24 mouse cellular contexts compared by ENCODE assay signal in the genomic region with DNA sequence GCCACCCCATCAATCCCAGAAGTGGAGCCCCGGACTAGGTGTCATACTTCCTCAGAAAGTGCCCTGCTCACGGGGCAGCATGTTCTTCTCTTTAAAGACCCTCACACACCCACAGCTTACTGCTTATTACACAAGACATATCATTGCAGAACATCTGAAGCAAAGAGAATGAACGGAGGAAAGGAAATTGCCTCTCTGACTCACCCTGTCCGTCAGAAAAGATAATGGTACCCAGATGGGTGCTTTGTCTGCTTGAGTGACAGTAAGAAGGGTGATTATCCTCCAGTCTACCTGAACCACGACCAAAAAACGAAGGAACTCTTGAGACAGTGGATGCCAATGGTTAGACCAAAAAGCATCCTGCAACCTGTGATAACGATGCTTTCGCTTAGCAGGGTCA. TPM values are rescaled to one million over a fixed set of nuclear protein-coding genes. Genes with fewer than 3 reads are reported as not detected.
A peak's percentile ranks its signal among the peaks of the same experiment; 100 is the strongest.
DNase-seq lines count a peak whose midpoint lies in the region; ATAC-seq and TF ChIP-seq lines count a peak whose summit lies in the region.
"Had no signal": no experiment of that assay in that cellular context is flagged by ENCODE, and none has a peak within 500 bp of the region (broad histone marks: within the 10 kb centered on the region; RNA-seq: fewer than 3 reads in every experiment).

No protein-coding gene starts in this region.

- no peak overlapping the region for H3K4me3 ChIP-seq in heart, embryonic 10.5 days
- no peak overlapping the region for H3K4me3 ChIP-seq in MEL (ENCODE audit: control insufficient read depth in 1 of 2, insufficient read depth in 1 of 2, low read depth in 2 of 2, low read length in 2 of 2)
- no peak overlapping the region for H3K4me3 ChIP-seq in hindbrain, embryonic 11.5 days (ENCODE audit: low read depth, low read length)

- 0 out of 2 replicates have a peak, but pooled peaks have one; percentile 20 for ATAC-seq in granulocyte monocyte progenitor cell, adult 5-6 weeks (replicated peaks; ENCODE audit: poor library complexity, severe bottlenecking)
- no peak for ATAC-seq in hindbrain, embryonic 11.5 days (ENCODE audit: low FRiP score)
- ATAC-seq: activated CD4-positive, CD25-positive, alpha-beta regulatory T cell, adult 4 months; CD4-positive, CD25-positive, alpha-beta regulatory T cell, adult 4 months; Patski had no signal

- peak; percentile 58 to 67 for TF ChIP-seq EP300 in MEL (IDR thresholded peaks at IDR 0.05; ENCODE audit: low read depth in 1 of 2, low read length in 2 of 2)

- intact Hi-C loops in heart, postnatal 25 days (cut with DNase I): no loop called here
- intact Hi-C loops in left cerebral cortex, postnatal 36 days (cut with DNase I): loop anchor here (10.0 kb wide), 1 partner anchor 247 kb away; no protein-coding TSS in a partner anchor

- H3K27me3 ChIP-seq in heart, embryonic 10.5 days (ENCODE audit: insufficient read depth, poor library complexity, severe bottlenecking): peaks cover 2% of the 10 kb centered on the region; the same call in 1 of the 2 replicates
- H3K27me3 ChIP-seq in MEL (ENCODE audit: control insufficient read depth in 1 of 2, insufficient read depth in 2 of 2, low read length in 2 of 2): peaks cover 0 to under 1% of the 10 kb centered on the region in 2 experiments; a peak in 1 of 4 replicates
- peaks cover 9% of the 10 kb centered on the region for H3K27me3 ChIP-seq in hindbrain, embryonic 11.5 days (ENCODE audit: control insufficient read depth, insufficient read depth, low read length)
- H3K27me3 ChIP-seq: CH12.LX had no signal

- H3K36me3 ChIP-seq in heart, embryonic 10.5 days: no peaks in the 10 kb centered on the region
- peaks cover 0 to 18% of the 10 kb centered on the region in 2 experiments; a peak in 2 of 4 replicates for H3K36me3 ChIP-seq in MEL (ENCODE audit: control insufficient read depth in 1 of 2, insufficient read depth in 2 of 2, low read length in 2 of 2)
- no peaks in the 10 kb centered on the region for H3K36me3 ChIP-seq in hindbrain, embryonic 11.5 days (ENCODE audit: control insufficient read depth, insufficient read depth, low read length)
- H3K36me3 ChIP-seq: G1E had no signal

- peak; percentile 45 for DNase-seq in heart, embryonic 10.5 days (ENCODE audit: low spot score)
- no peak for DNase-seq in heart, postnatal 25 days (ENCODE audit: low spot score)
- DNase-seq in 416B (ENCODE audit: low read depth) (peak; percentile 69), MEL (ENCODE audit: low read depth, low spot score) (peak; percentile 55)
- no peak for DNase-seq in hindbrain, embryonic 11.5 days (ENCODE audit: low spot score)
- no peak for DNase-seq in left cerebral cortex, postnatal 36 days (ENCODE audit: low spot score in 2 of 2)
- no peak for DNase-seq in retina, postnatal 1 day
- DNase-seq: adrenal gland, adult 2 months; adrenal gland, adult 8-10 months; adrenal gland, postnatal 10 days; adrenal gland, postnatal 14 days; adrenal gland, postnatal 25 days; adrenal gland, postnatal 36 days; B cell, adult 2 months; cerebellum, adult 11 months; cerebellum, adult 11-12 months; cerebellum, adult 18-20 months; cerebellum, adult 2 months had no signal

- no peak for TF ChIP-seq CTCF in MEL (IDR thresholded peaks at IDR 0.05 in 2 of 3, conservative IDR thresholded peaks at IDR 0.05 in 1 of 3; ENCODE audit: control insufficient read depth in 1 of 3, insufficient read depth in 1 of 3, low read depth in 2 of 3, low read length in 3 of 3, poor library complexity in 1 of 3, severe bottlenecking in 1 of 3)

- H3K9ac ChIP-seq in MEL (ENCODE audit: control insufficient read depth, low read depth, low read length, poor library complexity, severe bottlenecking): no peak overlapping the region
- no peak overlapping the region for H3K9ac ChIP-seq in hindbrain, embryonic 11.5 days (ENCODE audit: low read depth, low read length)

- TF ChIP-seq RAD21 in MEL (IDR thresholded peaks at IDR 0.05; ENCODE audit: low read depth, low read length): no peak

- no peak overlapping the region for H3K4me2 ChIP-seq in hindbrain, embryonic 11.5 days (replicated peaks; ENCODE audit: low read depth, low read length)

- 63% methylated on average over 8 of the region's 8 CpGs for WGBS in heart, embryonic 10.5 days
- WGBS in hindbrain, embryonic 11.5 days: 75% methylated on average over 8 of the region's 8 CpGs

- H3K79me2 ChIP-seq in MEL (ENCODE audit: control insufficient read depth, insufficient read depth, low read length, poor library complexity): no peaks in the 10 kb centered on the region

- peaks cover 7% of the 10 kb centered on the region; the same call in 1 of the 2 replicates for H3K4me1 ChIP-seq in heart, embryonic 10.5 days
- peaks cover 8 to 18% of the 10 kb centered on the region in 2 experiments for H3K4me1 ChIP-seq in MEL (ENCODE audit: control insufficient read depth in 1 of 2, insufficient read depth in 2 of 2, low read length in 2 of 2)
- H3K4me1 ChIP-seq in hindbrain, embryonic 11.5 days (replicated peaks; ENCODE audit: control insufficient read depth, insufficient read depth, low read length): peaks cover 2% of the 10 kb centered on the region; the same call in 1 of the 2 replicates

- no peak overlapping the region for H3K27ac ChIP-seq in heart, embryonic 10.5 days
- no peak overlapping the region for H3K27ac ChIP-seq in MEL (ENCODE audit: control insufficient read depth, low read depth, low read length)
- H3K27ac ChIP-seq in hindbrain, embryonic 11.5 days (ENCODE audit: low read depth, low read length): no peak overlapping the region

- H3K9me3 ChIP-seq in heart, embryonic 10.5 days: no peaks in the 10 kb centered on the region
- H3K9me3 ChIP-seq in MEL (replicated peaks; ENCODE audit: insufficient read depth, low read length): no peaks in the 10 kb centered on the region
- H3K9me3 ChIP-seq in hindbrain, embryonic 11.5 days (ENCODE audit: control insufficient read depth, low read length): no peaks in the 10 kb centered on the region
- H3K9me3 ChIP-seq: G1E had no signal

- no peak for TF ChIP-seq POLR2A in MEL (IDR thresholded peaks at IDR 0.05; ENCODE audit: control insufficient read depth in 1 of 2, insufficient read depth in 1 of 2, low read depth in 1 of 2, low read length in 2 of 2, poor library complexity in 1 of 2)

TF ChIP-seq in MEL, 35 proteins besides CTCF, POLR2A, EP300 and RAD21:
- TF ChIP-seq GATA1 (IDR thresholded peaks at IDR 0.05; ENCODE audit: low read depth, low read length) (peak; percentile 45; the same call in 1 of the 2 replicates), ETS1 (IDR thresholded peaks at IDR 0.05; ENCODE audit: low read depth, low read length) (peak; percentile 47; the same call in 1 of the 2 replicates), SIN3A (IDR thresholded peaks at IDR 0.05; ENCODE audit: low read length) (no peak), USF1 (IDR thresholded peaks at IDR 0.05; ENCODE audit: low read depth, low read length) (no peak), TAL1 (IDR thresholded peaks at IDR 0.05; ENCODE audit: low read length) (peak; percentile 48), CHD1 (IDR thresholded peaks at IDR 0.05; ENCODE audit: low read depth, low read length) (no peak), TCF12 (IDR thresholded peaks at IDR 0.05; ENCODE audit: low read depth, low read length) (peak; percentile 30; the same call in 1 of the 2 replicates)

RNA-seq across cellular contexts. Expression of a gene that starts 4.4 kb away (rescaled TPM):
- 0.20 and 0.27 TPM in 2 replicates for polyA plus RNA-seq in heart, embryonic 10.5 days (2016; fragmentation: Nextera tagmentation; extraction: Ambion mirVana)
- total RNA-seq in heart, postnatal 25 days (2021): under 1 TPM in 1 of 2 experiments, not detected in 1; 0.08 TPM
- total RNA-seq in MEL (2012; rRNA removed): not detected in 2 replicates
- polyA plus RNA-seq in MEL (2012; ENCODE audit: insufficient read depth in 1 of 2, insufficient read length in 2 of 2, low read depth in 1 of 2, low replicate concordance in 2 of 2, missing spikeins in 1 of 2): under 1 TPM in 1 of 2 experiments, not detected in 1; 0.03 TPM
- not detected in 2 replicates for total RNA-seq in granulocyte monocyte progenitor cell, adult 5-6 weeks (2014; fragmentation: Nextera tagmentation)
- not detected in 2 replicates for total RNA-seq in granulocyte monocyte progenitor cell, adult 5-6 weeks (2017)
- 0.17 and 0.26 TPM in 2 replicates for polyA plus RNA-seq in hindbrain, embryonic 11.5 days (2014; fragmentation: Nextera tagmentation; extraction: Ambion mirVana)
- under 1 TPM; 0.20 to 0.34 TPM for total RNA-seq in left cerebral cortex, postnatal 36 days (2021)
- total RNA-seq: adrenal gland, adult 2 months; adrenal gland, postnatal 10 days; adrenal gland, postnatal 14 days; adrenal gland, postnatal 25 days; adrenal gland, postnatal 36 days had no signal
- polyA plus RNA-seq: activated CD4-positive, CD25-positive, alpha-beta regulatory T cell, adult 4 months; adrenal gland, adult 2 months; CD4-positive, CD25-positive, alpha-beta regulatory T cell, adult 4 months; G1E; Patski had no signal

Comparison
In these comparisons a context has a peak if more than half of its experiments do, and no peak if none do; other contexts are left out.
1. DNase-seq: peak in heart, embryonic 10.5 days (single experiment), 416B (single experiment) and MEL (single experiment); none in heart, postnatal 25 days (single experiment), hindbrain, embryonic 11.5 days (single experiment), left cerebral cortex, postnatal 36 days (0 of 2) and retina, postnatal 1 day (single experiment).